Mouse (Mus musculus) cerebellum, adult 2 months (tissue): ENCODE results near the gene Hivep3. TPM values are rescaled to one million over a fixed set of nuclear protein-coding genes. Genes with fewer than 3 reads are reported as not detected.

Experiments
- DNase-seq, 2 experiments: peaks; one replicate each; pipeline ENCODE4 v3.0.0; 2021
- H3K27ac ChIP-seq: fragments of 200-500 bp; 2 replicates; pipeline ENCODE4 v1.5.1; 2012; ENCODE audit warnings: low read length, control low read depth, inconsistent platforms; ENCODE audit not compliant: insufficient read depth
- H3K27me3 ChIP-seq: fragments of 200-500 bp; 2 replicates; pipeline ENCODE4 v1.6.1; 2012; ENCODE audit warnings: inconsistent platforms, mild to moderate bottlenecking, low read length, moderate library complexity; ENCODE audit not compliant: control insufficient read depth, insufficient read depth
- H3K4me1 ChIP-seq: fragments of 200-500 bp; 2 replicates; pipeline ENCODE4 v1.6.1; 2011; ENCODE audit warnings: low read length; ENCODE audit not compliant: control insufficient read depth, insufficient read depth
- H3K4me3 ChIP-seq: fragments of 200-500 bp; replicated peaks from 2 replicates; pipeline ENCODE3; 2011; ENCODE audit warnings: mild to moderate bottlenecking, low read depth, low read length, control low read depth; ENCODE audit not compliant: insufficient read depth
- CTCF ChIP-seq: fragments of 200-500 bp; IDR thresholded peaks from 2 replicates; pipeline ENCODE4 v1.5.1; 2011; ENCODE audit warnings: low read depth, mild to moderate bottlenecking, control low read depth, low read length, moderate library complexity, borderline replicate concordance; ENCODE audit not compliant: insufficient read depth
- POLR2A ChIP-seq: fragments of 200-500 bp; IDR thresholded peaks from 2 replicates; pipeline ENCODE4 v1.6.1; 2011; ENCODE audit warnings: low read length, control low read depth, borderline replicate concordance; ENCODE audit not compliant: insufficient read depth
- WGBS: fragments of 180-500 bp; shearing (Covaris S2); methylation state at CpG from one replicate; pipeline ENCODE4 v1.1.7; 2018; 5-methylcytosine and 5-hydroxymethylcytosine counted together
- polyA plus RNA-seq: library from polyadenylated mRNA; depleted of rRNA; stranded (reverse); fragments of >200 nt; gene quantifications from 2 replicates; pipeline ENCODE4 v1.2.3, GENCODE M21; 2012

Hivep3 gene
- polyA plus RNA-seq, 1 experiment: 36.8 TPM

DNA sequence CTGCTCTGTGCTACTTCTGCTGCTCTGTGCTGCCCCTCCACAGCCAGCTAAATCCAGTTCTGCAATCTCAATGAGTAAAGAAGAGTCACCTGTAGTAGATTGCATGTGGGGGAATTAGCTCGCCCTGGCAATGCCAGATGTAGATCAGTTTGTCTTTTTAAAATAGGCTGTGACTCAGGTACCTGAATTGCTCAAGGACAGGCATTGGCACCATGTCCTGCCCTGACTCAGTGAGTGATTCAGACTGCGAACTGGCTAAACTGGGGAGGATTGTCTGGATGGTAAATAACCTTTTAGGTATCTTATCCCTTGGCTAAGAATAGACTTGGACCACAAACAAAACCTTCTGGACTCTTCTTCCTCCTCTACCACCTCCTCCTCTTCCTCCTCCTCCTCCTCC is 52.7 kb downstream of the Hivep3 start:
- Histone ChIP-seq H3K4me3 (no peak overlapping the region), H3K27ac (no peak overlapping the region), H3K4me1 (peaks cover 24% of the 10 kb centered on the region), H3K27me3 (no peaks in the 10 kb centered on the region)
- no peak for TF ChIP-seq POLR2A
- no peak for TF ChIP-seq CTCF
- 59% methylated on average over 2 of the region's 2 CpGs for WGBS
- DNase-seq: peak in 1 of 2 experiments; percentile 68

DNA sequence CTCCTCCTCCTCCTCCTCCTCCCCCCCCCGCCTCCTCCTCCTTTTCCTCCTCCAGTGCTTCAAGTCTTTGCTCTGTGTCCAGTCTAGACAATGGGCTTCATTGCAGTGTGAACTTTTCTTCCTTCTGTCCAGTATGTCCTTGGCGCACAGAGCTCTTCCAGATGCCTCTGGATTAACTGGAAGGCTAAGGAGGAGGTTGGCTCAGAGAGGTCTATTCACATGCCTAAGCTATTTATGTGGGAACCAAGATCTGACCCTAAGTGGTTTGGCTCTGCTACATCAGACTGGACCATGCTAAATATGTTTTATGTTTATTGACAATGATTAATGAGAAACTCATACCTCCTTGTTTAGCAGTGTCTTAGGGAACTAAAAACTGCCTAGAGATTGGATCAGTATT is 53.1 kb downstream of the Hivep3 start:
- peaks cover 24% of the 10 kb centered on the region for H3K4me1 ChIP-seq
- no peak for TF ChIP-seq POLR2A
- TF ChIP-seq CTCF: no peak
- DNase-seq: no peak
- 80% methylated on average over 1 of the region's 2 CpGs for whole genome bisulfite sequencing
- no peak overlapping the region for H3K4me3 ChIP-seq
- H3K27me3 ChIP-seq: no peaks in the 10 kb centered on the region
- H3K27ac ChIP-seq: no peak overlapping the region

DNA sequence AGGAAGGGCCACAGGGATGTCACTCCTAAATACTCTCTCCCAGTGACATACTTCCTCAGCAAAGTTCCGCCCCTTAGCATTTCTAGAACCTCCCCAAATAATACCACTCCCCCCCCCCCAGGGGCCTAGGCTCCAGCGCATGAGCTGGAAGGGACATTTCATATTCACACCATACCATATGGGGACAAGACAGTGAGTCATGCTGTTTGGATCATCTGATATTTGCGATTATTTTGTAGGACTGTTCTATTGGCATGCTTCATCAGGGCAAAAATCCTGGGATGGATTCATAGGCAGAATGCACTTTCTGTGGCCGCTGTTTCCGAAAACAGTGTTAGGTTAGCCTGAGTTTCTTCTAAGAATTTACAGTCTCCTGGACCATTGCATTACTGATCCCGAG is 55.2 kb downstream of the Hivep3 start:
- Histone ChIP-seq H3K4me1 (peaks cover 24% of the 10 kb centered on the region), H3K27ac (no peak overlapping the region), H3K27me3 (no peaks in the 10 kb centered on the region), H3K4me3 (no peak overlapping the region)
- peak in 1 of 2 experiments; percentile 61 for DNase-seq
- TF ChIP-seq CTCF (no peak), POLR2A (no peak)
- 53% methylated on average over 6 of the region's 6 CpGs for WGBS

DNA sequence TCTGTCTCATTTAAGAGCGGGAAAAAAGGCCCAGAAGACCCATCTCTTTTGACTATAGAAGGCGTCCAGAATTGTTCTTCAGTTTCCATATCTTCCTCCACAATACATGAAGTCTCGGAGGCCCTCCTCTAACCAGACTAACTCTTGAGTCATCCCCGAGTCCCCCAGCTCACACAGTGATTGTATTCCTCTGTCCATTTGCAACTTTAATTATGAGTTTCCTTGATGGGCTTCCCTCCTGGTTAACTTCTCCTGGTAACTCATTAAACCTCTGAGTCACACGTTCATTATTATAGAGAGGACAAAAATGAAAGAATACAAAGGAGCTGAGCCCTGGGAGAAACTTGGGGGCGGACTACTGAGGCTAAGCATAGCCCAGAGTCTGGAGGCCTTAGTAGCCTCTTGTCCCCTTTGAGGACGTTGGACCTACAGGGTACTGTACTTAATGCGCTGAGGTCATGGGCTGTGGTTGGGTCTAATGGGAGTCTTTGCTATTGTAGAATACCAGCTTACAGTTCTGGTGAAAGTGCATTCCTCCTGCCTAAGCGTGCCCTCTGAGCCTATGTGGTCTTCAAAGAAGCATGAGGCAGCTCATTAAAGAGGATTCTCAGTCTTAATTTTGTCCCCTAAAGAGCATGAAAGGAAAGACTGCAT is 56.0 kb downstream of the Hivep3 start:
- Histone ChIP-seq H3K27ac (no peak overlapping the region), H3K4me3 (no peak overlapping the region), H3K4me1 (peaks cover 24% of the 10 kb centered on the region), H3K27me3 (no peaks in the 10 kb centered on the region)
- no peak for TF ChIP-seq CTCF
- TF ChIP-seq POLR2A: no peak
- no peak for DNase-seq
- 93% methylated on average over 9 of the region's 9 CpGs for WGBS

DNA sequence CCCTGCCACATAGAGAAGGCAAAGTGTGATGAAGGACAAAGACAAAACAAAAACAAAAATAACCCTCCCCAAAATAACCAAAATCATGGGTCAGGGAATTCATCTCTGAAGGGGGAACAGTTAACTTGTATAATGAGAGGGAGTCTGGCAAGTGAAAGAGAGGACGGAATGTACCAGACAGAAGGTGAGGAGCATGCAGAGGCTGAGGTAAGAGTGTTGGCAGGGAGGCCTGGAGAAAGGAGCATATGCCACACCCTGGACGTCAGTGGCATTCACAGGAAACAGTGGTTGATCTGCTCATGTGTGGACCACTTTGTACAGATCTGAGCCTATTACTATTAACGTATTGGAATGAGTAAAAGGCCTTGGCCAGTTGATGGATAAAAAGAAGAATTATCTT is 65.3 kb downstream of the Hivep3 start:
- DNase-seq: peak; percentile 62 to 84
- 13% methylated on average over 3 of the region's 3 CpGs for WGBS
- peak; percentile 36; the same call in 1 of the 2 replicates for TF ChIP-seq CTCF
- TF ChIP-seq POLR2A: no peak
- peaks cover 7% of the 10 kb centered on the region for H3K4me1 ChIP-seq
- no peaks in the 10 kb centered on the region for H3K27me3 ChIP-seq
- peak overlapping the region; percentile 54; the same call in 1 of the 2 replicates for H3K27ac ChIP-seq
- no peak overlapping the region for H3K4me3 ChIP-seq

DNA sequence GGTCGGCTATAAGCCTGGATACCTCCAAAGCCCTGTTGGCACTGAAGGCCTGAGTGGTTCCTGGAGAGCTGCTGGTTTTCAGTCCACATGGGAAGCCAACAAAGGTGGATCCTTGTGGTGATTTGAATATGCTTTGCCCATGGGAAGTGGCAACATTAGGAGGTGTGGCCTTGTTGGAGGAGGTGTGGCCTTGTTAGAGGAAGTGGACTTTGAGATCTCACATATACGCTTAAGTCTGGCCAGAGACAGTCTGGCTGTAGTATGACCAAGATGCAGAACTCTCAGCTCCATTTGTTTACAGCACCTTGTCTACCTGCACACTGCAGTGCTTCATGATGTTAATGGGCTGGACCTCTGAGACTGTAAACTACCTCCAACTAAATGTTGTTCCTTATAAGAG is 73.0 kb downstream of the Hivep3 start:
- 75% methylated on average over 2 of the region's 2 CpGs for WGBS
- no peak overlapping the region for H3K27ac ChIP-seq
- no peak overlapping the region for H3K4me3 ChIP-seq
- no peaks in the 10 kb centered on the region for H3K27me3 ChIP-seq
- H3K4me1 ChIP-seq: peaks cover 5% of the 10 kb centered on the region; the same call in 1 of the 2 replicates
- TF ChIP-seq POLR2A (no peak), CTCF (no peak)
- no peak for DNase-seq

DNA sequence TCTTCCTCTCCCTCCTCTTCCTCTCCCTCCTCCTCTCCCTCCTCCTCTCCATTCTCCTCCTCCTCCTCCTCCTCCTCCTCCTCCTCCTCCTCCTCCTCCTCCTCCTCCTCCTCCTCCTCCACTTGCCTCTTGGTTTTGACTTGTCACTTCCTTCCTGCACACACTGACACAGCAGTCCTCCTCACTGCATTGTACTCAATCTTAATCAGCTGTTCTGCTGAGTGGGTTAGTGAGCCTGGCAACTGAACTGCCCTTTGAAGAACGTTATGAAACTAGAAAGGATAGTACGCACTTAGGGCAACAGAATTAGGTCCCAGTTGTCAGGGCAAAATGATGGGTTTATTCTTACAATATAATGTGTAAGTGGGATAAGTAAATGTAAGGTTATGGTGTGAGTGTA is 73.8 kb downstream of the Hivep3 start:
- no peaks in the 10 kb centered on the region for H3K27me3 ChIP-seq
- peaks cover 5% of the 10 kb centered on the region; the same call in 1 of the 2 replicates for H3K4me1 ChIP-seq
- no peak overlapping the region for H3K27ac ChIP-seq
- no peak for DNase-seq
- H3K4me3 ChIP-seq: no peak overlapping the region
- TF ChIP-seq CTCF (no peak), POLR2A (no peak)
- WGBS: 69% methylated on average over 2 of the region's 2 CpGs

DNA sequence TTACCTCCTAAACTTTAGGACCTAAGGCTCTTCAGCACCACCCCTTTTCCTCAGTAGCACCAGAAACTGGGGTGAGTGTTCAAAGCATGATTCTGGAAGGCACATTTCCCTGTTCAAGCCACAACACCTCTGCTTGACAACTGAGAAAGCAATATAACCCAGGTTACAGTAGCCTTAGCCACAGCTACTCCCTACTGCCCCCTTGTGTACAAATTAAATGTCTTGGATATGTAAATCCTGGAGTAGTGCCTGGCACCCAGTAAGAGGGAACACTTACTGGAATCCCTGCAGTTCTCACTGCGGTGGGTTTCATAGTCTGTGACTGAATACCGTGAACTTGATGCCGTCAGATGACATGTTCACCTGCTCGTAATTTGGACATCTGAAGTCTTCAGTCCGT is 75.7 kb downstream of the Hivep3 start:
- WGBS: 34% methylated on average over 5 of the region's 5 CpGs
- Histone ChIP-seq H3K27ac (no peak overlapping the region), H3K4me1 (peaks cover 11% of the 10 kb centered on the region), H3K27me3 (no peaks in the 10 kb centered on the region), H3K4me3 (no peak overlapping the region)
- DNase-seq: peak in 1 of 2 experiments; percentile 73
- TF ChIP-seq POLR2A (no peak), CTCF (peak; percentile 52; the same call in 1 of the 2 replicates)
